Mouse (Mus musculus): Measurements from ENCODE around the gene Brms1. TPM values are rescaled to one million over a fixed set of nuclear protein-coding genes. Genes with fewer than 3 reads are reported as not detected.
"Not testable (repeated sequence)": the region's sequence is repeated elsewhere in the genome, so short reads cannot be mapped to it uniquely, and the experiment has no call there.

Gene Brms1
- 56.0 and 63.2 TPM in 2 replicates for polyA plus RNA-seq (2015; fragmentation: Nextera tagmentation; extraction: Ambion mirVana)

DNA sequence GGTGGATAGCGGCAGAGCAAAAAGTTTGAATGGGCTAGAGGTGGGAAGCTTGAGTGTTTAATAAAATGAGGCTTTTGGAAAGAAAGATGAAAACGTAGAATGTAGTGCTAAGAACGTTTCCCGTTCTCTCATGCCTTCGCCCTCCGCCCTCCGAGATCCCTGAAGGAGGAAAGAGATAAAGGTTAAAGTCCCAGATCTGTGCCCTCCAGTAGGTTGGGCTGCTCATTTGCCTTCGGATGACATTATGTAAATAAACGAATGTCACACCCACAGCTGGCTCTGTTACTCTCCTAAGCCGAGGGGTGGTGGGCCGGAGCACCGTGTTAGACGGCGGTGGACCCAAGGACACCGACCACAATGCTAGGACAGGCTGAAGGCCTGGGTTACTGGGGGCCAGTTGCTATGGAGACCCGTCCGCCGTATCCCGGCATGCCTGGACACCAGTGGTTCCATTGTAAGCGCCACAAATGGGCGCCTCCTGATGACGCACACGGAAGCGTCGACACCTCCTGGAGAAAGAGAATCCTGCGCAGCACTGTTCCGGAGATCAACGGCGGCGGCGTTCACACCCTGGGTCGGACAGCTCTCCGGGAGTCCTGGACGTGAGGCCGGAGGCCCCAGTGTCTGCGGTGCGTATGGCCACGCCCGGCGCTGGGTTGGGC is at the start of gene Brms1:
Brms1 (plus strand) TSS at position 493 of the 662 bp plus-strand sequence.
- peak within 1 kb of the TSS; percentile 100 for H3K4me2 ChIP-seq
- H3K4me3 ChIP-seq, result peak within 1 kb of the TSS; percentile 97
- ATAC-seq, result peak; percentile 73
- peaks cover 43% of the 10 kb centered on the region for H3K4me1 ChIP-seq
- 7% methylated on average over 39 of the region's 40 CpGs for WGBS
- H3K27ac ChIP-seq, result peak within 1 kb of the TSS; percentile 41
- peak within 1 kb of the TSS; percentile 91 for H3K9ac ChIP-seq
- peaks cover 26% of the 10 kb centered on the region for H3K36me3 ChIP-seq (ENCODE audit: poor library complexity, severe bottlenecking)
- no peaks in the 10 kb centered on the region for H3K27me3 ChIP-seq
- no peaks in the 10 kb centered on the region for H3K9me3 ChIP-seq (replicated peaks)

DNA sequence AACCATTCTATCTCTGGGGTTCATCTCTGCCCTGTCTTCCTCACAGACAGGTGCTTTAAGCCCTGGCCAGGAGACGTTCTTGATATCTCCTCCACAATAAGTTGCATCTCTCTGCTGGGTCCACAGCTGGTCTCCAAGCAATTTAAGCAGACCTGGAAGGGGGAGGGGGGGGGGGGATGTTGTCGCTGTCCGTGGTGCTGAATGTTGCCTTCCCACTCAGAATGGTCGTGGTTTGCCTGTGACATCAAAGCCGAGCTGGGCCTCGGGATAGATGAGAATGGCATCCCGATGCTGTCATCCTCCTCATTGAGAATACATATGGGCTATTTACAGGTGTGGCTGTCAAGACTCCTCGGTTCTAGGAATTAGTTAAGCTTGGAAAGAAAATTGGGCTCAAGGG is 48.8 kb upstream of the Brms1 start:
- no peak for ATAC-seq

DNA sequence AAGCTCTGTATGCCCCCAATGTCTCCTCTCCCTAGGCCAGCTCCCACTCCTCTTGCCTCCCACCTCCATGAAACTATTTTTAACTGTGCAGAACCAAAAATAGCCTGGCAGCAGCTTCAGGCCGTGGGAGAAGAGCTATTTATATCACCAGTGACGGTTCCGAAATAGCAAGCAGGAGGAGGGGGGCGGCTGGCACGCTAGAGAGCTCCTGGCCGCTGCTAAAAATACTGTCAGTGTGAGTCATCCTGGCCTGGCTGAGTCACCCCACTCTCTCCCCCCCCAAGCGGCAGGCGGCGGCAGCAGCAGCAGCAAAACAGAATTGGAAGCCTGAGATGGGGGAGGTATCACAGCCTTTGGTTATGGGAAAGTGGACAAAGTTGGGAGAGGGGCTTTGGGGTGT is 48.2 kb upstream of the Brms1 start:
- Histone ChIP-seq H3K4me3 (no peak overlapping the region), H3K9ac (no peak overlapping the region), H3K27ac (no peak overlapping the region), H3K4me1 (peaks cover 35% of the 10 kb centered on the region), H3K27me3 (peaks cover 74% of the 10 kb centered on the region), H3K9me3 (replicated peaks) (no peaks in the 10 kb centered on the region), H3K4me2 (0 out of 2 replicates have a peak overlapping the region, but pooled peaks have one; percentile 7), H3K36me3 (ENCODE audit: poor library complexity, severe bottlenecking) (no peaks in the 10 kb centered on the region)
- WGBS, result 7% methylated on average over 9 of the region's 9 CpGs
- no peak for ATAC-seq

More for the DNA sequence above, 48.8 kb upstream of the Brms1 start:
- no peaks in the 10 kb centered on the region for H3K36me3 ChIP-seq (ENCODE audit: poor library complexity, severe bottlenecking)
- no peak overlapping the region for H3K4me2 ChIP-seq
- H3K4me1 ChIP-seq, result peaks cover 35% of the 10 kb centered on the region
- peaks cover 79% of the 10 kb centered on the region for H3K27me3 ChIP-seq
- WGBS, result 19% methylated on average over 8 of the region's 8 CpGs
- H3K9ac ChIP-seq, result no peak overlapping the region
- H3K9me3 ChIP-seq (replicated peaks), result no peaks in the 10 kb centered on the region
- H3K4me3 ChIP-seq, result no peak overlapping the region
- H3K27ac ChIP-seq, result no peak overlapping the region

DNA sequence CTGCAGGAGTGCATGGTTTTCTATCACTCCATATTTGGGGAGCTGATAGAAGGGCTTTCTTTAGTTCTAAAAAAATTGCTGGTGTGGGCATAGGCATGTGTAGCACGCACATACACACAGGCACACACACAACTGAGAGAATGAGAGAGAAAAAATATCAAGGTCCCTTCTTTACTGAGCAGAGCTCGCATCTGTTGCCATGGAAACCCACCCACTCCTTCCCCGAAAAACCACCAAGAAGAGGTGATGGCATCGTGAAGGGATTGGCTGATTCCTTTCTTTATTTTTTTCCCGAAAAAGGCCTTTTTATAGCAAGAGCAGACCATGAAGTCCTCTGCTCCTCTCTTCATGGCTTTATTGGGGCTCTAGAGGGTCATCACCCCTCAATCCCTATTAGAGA is 47.1 kb upstream of the Brms1 start:
- Histone ChIP-seq H3K9ac (no peak overlapping the region), H3K27ac (peak overlapping the region; percentile 40; the same call in 1 of the 2 replicates), H3K4me1 (peaks cover 31% of the 10 kb centered on the region), H3K4me2 (no peak overlapping the region), H3K4me3 (no peak overlapping the region), H3K36me3 (ENCODE audit: poor library complexity, severe bottlenecking) (no peaks in the 10 kb centered on the region), H3K9me3 (replicated peaks) (no peaks in the 10 kb centered on the region), H3K27me3 (peaks cover 67% of the 10 kb centered on the region)
- no peak for ATAC-seq
- WGBS, result 50% methylated on average over 5 of the region's 5 CpGs

DNA sequence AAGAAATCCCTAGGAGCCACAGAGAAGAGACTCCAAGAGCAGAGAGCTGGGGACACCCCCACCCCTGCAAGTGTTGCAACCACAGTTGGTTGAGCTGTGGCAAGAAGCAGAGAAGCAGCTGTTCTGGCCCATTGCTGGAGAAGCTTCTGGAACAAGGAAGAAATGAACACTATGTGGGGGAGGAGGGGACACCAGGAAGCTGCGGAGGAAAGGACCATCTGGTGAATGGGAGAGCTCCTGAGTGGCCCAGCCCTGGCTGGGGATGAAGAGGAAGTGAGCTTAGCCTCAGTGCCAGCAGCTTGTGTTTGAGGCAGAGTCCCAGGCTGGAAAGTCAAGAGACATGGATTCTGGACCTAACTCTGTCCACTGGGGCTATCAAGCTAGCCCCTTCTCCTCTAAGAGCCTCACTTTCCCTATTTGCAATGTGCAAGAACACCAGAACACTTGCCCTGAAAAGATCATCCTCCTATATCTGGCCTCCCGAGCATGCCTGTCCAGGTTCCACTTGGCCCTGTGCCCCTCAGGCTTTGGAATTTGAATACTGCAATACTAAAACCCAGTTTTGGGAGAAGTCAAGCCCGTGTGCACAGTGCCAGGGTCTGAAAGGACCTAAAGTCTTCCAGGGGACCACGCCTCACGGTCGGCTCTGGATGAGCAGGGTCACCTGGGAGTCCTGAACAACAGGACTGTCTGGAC is 41.6 kb upstream of the Brms1 start:
- Histone ChIP-seq H3K27ac (no peak overlapping the region), H3K4me2 (no peak overlapping the region), H3K4me1 (peaks cover 12% of the 10 kb centered on the region), H3K9me3 (replicated peaks) (no peaks in the 10 kb centered on the region), H3K36me3 (ENCODE audit: poor library complexity, severe bottlenecking) (no peaks in the 10 kb centered on the region), H3K4me3 (no peak overlapping the region), H3K9ac (no peak overlapping the region), H3K27me3 (peaks cover 27% of the 10 kb centered on the region)
- no peak for ATAC-seq
- WGBS, result 81% methylated on average over 6 of the region's 6 CpGs

DNA sequence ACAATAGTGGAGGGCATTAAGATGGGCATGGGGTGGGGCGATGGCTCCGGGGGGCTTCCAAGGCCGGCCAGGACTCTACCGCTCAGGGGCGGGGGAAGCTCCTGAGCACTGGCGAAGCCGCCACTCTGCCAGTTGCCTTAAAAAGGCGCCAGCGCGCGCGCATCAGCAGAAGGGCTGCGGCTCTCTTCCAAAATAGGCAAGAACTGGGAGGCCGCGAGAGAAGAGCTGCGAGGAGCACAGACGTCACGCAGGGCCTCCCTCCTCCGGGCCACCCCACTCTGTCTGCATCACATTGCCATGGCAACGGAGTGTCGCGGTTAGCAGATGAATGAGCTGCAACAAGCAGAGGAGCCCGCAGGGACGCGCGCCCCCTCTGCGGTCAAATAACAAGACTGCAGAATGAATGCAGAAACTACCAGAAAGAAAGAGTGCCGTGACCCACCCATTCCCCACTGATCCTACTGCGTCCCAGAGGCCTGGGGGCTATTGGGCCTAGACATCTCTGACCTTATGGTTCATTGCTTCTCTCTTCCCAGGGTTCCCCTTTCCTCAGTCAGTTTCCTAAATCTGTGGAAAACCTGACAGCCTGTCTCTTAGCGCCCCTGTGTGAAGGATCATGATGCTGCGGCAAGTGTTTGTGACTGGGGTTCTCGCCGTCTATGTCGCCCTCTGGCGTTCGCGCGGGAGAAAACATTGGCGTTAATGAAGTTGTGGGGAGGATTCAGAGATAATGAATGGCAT is 39.3 kb upstream of the Brms1 start:
- peak overlapping the region; percentile 70 for H3K4me2 ChIP-seq
- peak; percentile 99 for ATAC-seq
- H3K9me3 ChIP-seq (replicated peaks), result peaks cover 8% of the 10 kb centered on the region; the same call in 1 of the 2 replicates
- no peaks in the 10 kb centered on the region for H3K36me3 ChIP-seq (ENCODE audit: poor library complexity, severe bottlenecking)
- H3K4me1 ChIP-seq, result peaks cover 12% of the 10 kb centered on the region
- peak overlapping the region; percentile 89 for H3K27ac ChIP-seq
- peak overlapping the region; percentile 63 for H3K9ac ChIP-seq
- WGBS, result under 1% methylated on average over 39 of the region's 39 CpGs
- peak overlapping the region; percentile 37 for H3K4me3 ChIP-seq
- H3K27me3 ChIP-seq, result peaks cover 17% of the 10 kb centered on the region

DNA sequence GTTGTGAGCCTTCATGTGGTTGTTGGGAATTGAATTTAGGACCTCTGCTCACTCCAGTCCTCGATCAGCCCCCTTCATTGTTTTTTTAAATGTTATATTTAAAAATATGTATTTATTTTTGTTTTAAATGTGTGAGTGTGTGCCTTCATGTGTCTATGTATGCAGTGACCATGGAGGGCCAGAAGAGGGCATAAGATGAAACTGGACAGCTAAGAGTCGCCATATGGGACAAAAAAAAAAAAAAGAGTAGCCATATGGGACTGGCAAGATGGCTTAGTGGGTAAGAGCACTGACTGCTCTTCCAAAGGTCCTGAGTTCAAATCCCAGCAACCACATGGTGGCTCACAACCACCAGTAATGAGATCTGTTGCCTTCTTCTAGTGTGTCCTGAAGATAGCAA is 37.5 kb upstream of the Brms1 start:
- ATAC-seq; H3K27ac ChIP-seq; H3K4me2 ChIP-seq; H3K36me3 ChIP-seq (ENCODE audit: poor library complexity, severe bottlenecking); H3K9ac ChIP-seq; H3K9me3 ChIP-seq (replicated peaks); H3K4me3 ChIP-seq: not testable (repeated sequence)
- H3K27me3 ChIP-seq, result peaks cover 15% of the 10 kb centered on the region
- peaks cover 12% of the 10 kb centered on the region for H3K4me1 ChIP-seq
- 54% methylated on average over 2 of the region's 2 CpGs for WGBS

DNA sequence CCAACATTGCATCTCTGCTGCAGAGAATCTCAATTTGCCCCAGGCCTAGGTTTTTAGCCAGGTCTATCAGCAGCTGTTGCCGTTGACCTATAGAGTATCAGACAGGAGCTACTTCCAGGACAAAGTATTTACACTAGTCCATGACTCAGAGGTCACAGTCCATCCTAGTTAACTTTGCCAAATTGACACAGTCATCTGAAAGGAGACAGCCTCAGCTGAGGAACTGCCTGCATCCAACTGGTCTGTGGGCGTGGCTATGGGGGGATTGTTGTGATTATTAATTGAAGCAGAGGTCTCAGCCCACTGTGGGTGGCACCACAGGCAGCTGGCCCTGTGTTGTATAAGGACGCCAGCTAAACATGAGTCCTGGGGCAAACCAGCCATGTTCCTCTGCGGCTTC is 36.2 kb upstream of the Brms1 start:
- H3K4me1 ChIP-seq, result peaks cover 12% of the 10 kb centered on the region
- no peak overlapping the region for H3K9ac ChIP-seq
- WGBS, result 57% methylated on average over 4 of the region's 4 CpGs
- H3K4me2 ChIP-seq, result no peak overlapping the region
- no peak overlapping the region for H3K27ac ChIP-seq
- H3K36me3 ChIP-seq (ENCODE audit: poor library complexity, severe bottlenecking), result no peaks in the 10 kb centered on the region
- H3K9me3 ChIP-seq (replicated peaks), result peaks cover 8% of the 10 kb centered on the region; the same call in 1 of the 2 replicates
- ATAC-seq, result no peak
- no peak overlapping the region for H3K4me3 ChIP-seq
- H3K27me3 ChIP-seq, result peaks cover 11% of the 10 kb centered on the region; the same call in 1 of the 2 replicates

DNA sequence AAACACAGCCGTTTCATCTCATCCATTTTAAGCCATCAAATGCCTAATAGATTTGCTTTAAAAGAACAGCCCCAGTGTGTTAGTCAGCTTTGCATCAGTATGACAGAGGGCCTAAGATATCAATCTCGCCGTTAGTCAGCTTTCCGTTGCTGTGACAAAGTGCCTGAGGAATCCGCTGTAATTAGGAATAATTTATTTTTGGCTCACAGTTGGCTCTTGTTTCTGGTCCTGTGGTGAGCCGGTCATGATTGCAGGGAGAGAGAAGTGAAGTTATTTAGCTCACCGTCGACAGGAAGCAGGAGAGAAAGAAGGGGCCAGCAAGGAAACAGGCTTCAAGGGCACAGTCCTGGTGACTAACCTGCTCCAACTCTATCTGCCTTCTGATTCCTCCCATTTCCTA is 28.0 kb upstream of the Brms1 start:
- no peak overlapping the region for H3K4me2 ChIP-seq
- no peak overlapping the region for H3K27ac ChIP-seq
- ATAC-seq, result no peak
- 64% methylated on average over 8 of the region's 8 CpGs for WGBS
- no peaks in the 10 kb centered on the region for H3K9me3 ChIP-seq (replicated peaks)
- H3K4me3 ChIP-seq, result no peak overlapping the region
- peaks cover 6% of the 10 kb centered on the region; the same call in 1 of the 2 replicates for H3K27me3 ChIP-seq
- no peak overlapping the region for H3K9ac ChIP-seq
- no peaks in the 10 kb centered on the region for H3K36me3 ChIP-seq (ENCODE audit: poor library complexity, severe bottlenecking)
- 0 out of 2 replicates have a peak, but pooled peaks cover 8% of the 10 kb centered on the region for H3K4me1 ChIP-seq

DNA sequence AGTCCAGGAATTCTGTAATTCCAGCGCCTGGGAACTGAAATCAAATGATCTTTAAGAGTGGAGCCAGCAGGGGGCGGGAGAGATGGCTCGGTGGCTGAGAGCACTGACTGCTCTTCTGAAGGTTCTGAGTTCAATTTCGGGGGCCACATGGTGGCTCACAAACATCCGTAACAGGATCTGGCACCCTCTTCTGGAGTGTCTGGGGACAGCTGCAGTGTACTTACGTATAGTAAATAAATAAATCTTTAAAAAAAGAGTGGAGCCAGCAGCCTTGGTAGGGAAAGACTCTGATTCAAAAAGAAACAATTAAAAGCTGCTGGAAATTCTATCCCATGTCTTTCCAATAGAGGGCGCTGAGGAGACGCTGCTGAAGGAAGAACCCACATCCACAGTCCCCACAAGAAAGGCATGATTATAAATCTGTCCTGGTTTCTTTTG is 26.2 kb upstream of the Brms1 start:
- no peak overlapping the region for H3K4me2 ChIP-seq
- 0 out of 2 replicates have a peak, but pooled peaks cover 8% of the 10 kb centered on the region for H3K4me1 ChIP-seq
- no peaks in the 10 kb centered on the region for H3K36me3 ChIP-seq (ENCODE audit: poor library complexity, severe bottlenecking)
- no peak for ATAC-seq
- no peak overlapping the region for H3K27ac ChIP-seq
- H3K4me3 ChIP-seq, result no peak overlapping the region
- no peaks in the 10 kb centered on the region for H3K9me3 ChIP-seq (replicated peaks)
- peaks cover 6% of the 10 kb centered on the region; the same call in 1 of the 2 replicates for H3K27me3 ChIP-seq
- no peak overlapping the region for H3K9ac ChIP-seq
- WGBS, result 16% methylated on average over 8 of the region's 8 CpGs

DNA sequence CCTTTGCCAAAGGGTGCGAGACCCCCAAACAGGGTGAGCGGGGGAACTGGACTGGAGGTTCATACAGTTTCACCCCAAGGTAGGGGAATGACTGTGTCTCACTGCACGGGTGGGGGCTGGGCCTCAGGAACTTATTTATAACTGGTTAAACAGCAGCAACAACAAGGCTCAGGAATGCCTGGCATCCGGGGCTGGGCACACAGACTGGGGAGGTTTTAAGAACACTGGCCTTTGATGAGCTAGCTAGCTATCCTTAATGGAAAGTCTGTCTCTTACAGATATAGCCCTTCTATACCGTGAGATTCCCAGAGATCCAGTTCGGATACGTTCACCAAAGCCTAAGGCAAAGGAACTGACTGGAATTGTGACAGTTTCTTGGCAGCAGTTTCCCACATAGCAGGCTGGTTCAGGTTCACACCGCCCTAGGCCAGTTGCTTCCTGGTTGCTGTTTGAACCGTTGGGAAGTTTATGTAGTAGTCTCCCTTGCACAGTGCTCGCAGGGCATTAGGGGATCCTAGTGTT is 24.9 kb upstream of the Brms1 start:
- WGBS, result 44% methylated on average over 10 of the region's 10 CpGs

More for the DNA sequence above, 24.9 kb upstream of the Brms1 start:
- H3K36me3 ChIP-seq (ENCODE audit: poor library complexity, severe bottlenecking), result no peaks in the 10 kb centered on the region
- H3K27ac ChIP-seq, result no peak overlapping the region
- no peak overlapping the region for H3K4me3 ChIP-seq
- 0 out of 2 replicates have a peak, but pooled peaks cover 8% of the 10 kb centered on the region for H3K4me1 ChIP-seq
- 0 out of 2 replicates have a peak overlapping the region, but pooled peaks have one; percentile 0 for H3K4me2 ChIP-seq
- 0 out of 2 replicates have a peak overlapping the region, but pooled peaks have one; percentile 14 for H3K9ac ChIP-seq
- ATAC-seq, result 0 out of 2 replicates have a peak, but pooled peaks have one; percentile 10
- no peaks in the 10 kb centered on the region for H3K9me3 ChIP-seq (replicated peaks)
- peaks cover 6% of the 10 kb centered on the region; the same call in 1 of the 2 replicates for H3K27me3 ChIP-seq

Measured in forebrain, embryonic 13.5 days (tissue).